Mouse (Mus musculus): Measurements from ENCODE around the gene Osbpl10. TPM values are rescaled to one million over a fixed set of nuclear protein-coding genes. Genes with fewer than 3 reads are reported as not detected.
A peak's percentile ranks its signal among the peaks of the same experiment; 100 is the strongest.
"Not testable (repeated sequence)": the region's sequence is repeated elsewhere in the genome, so short reads cannot be mapped to it uniquely, and the experiment has no call there.

The Osbpl10 gene
- polyA plus RNA-seq, 1 experiment from 2014 or later: 2.0 TPM

DNA sequence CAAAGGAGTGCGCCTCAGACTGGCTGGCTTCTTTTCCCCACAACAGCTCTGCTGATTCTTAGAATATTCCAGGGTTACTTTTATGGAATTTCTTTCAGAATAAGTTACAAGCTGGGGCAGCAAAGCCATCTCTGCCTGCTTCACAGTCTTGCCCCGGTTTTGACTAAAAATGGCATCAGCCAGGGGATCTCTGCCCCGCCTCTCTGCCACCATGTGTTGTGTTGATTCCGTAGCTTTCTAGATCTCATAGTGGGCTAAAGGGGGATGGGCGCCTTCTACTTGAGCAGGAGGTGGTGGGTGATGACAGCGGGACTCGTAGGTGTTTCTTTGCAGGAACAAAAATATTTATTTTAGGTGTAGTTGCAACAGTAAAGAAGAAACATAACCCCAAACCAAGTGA is 29.8 kb downstream of the Osbpl10 start:
- Histone ChIP-seq H3K4me1 (ENCODE audit: control insufficient read depth, insufficient read depth, low read length) (no peaks in the 10 kb centered on the region), H3K27me3 (ENCODE audit: control insufficient read depth, insufficient read depth, low read length) (no peaks in the 10 kb centered on the region), H3K9ac (replicated peaks; ENCODE audit: low read length) (no peak overlapping the region), H3K4me2 (ENCODE audit: low read length) (no peak overlapping the region), H3K4me3 (replicated peaks; ENCODE audit: low read depth, low read length) (no peak overlapping the region), H3K27ac (replicated peaks; ENCODE audit: low read depth, low read length) (no peak overlapping the region), H3K36me3 (ENCODE audit: control insufficient read depth, insufficient read depth, low read length) (no peaks in the 10 kb centered on the region), H3K9me3 (ENCODE audit: control insufficient read depth, low read length) (0 out of 2 replicates have a peak, but pooled peaks cover 4% of the 10 kb centered on the region)
- no peak for ATAC-seq (ENCODE audit: low FRiP score, low TSS enrichment)
- DNase-seq: no peak
- WGBS: 91% methylated on average over 7 of the region's 7 CpGs

DNA sequence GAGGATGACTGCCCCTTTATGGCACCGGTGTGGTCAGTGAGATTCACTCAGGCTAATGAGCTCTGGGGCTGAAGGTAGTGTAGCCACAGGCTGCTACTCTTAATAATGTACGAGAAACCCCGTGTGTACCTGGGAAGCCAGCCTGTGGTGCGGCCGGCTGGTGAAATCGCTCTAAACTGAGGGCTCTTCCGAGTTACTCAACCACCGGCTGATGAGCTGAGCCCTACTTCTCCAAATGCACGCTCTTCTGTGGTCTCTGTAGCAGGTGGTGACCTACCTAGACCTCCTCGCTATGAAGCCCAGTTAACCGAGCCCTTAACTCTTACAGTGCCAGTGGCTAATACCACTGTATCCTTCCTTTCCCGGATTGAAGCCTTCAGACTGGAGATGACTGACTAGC is 34.0 kb downstream of the Osbpl10 start:
- Histone ChIP-seq H3K4me1 (ENCODE audit: control insufficient read depth, insufficient read depth, low read length) (no peaks in the 10 kb centered on the region), H3K9me3 (ENCODE audit: control insufficient read depth, low read length) (0 out of 2 replicates have a peak, but pooled peaks cover 4% of the 10 kb centered on the region), H3K4me2 (ENCODE audit: low read length) (no peak overlapping the region), H3K27me3 (ENCODE audit: control insufficient read depth, insufficient read depth, low read length) (no peaks in the 10 kb centered on the region), H3K4me3 (replicated peaks; ENCODE audit: low read depth, low read length) (no peak overlapping the region), H3K27ac (replicated peaks; ENCODE audit: low read depth, low read length) (no peak overlapping the region), H3K9ac (replicated peaks; ENCODE audit: low read length) (no peak overlapping the region), H3K36me3 (ENCODE audit: control insufficient read depth, insufficient read depth, low read length) (no peaks in the 10 kb centered on the region)
- ATAC-seq (ENCODE audit: low FRiP score, low TSS enrichment) (no peak), DNase-seq (no peak)
- WGBS: 63% methylated on average over 12 of the region's 12 CpGs

DNA sequence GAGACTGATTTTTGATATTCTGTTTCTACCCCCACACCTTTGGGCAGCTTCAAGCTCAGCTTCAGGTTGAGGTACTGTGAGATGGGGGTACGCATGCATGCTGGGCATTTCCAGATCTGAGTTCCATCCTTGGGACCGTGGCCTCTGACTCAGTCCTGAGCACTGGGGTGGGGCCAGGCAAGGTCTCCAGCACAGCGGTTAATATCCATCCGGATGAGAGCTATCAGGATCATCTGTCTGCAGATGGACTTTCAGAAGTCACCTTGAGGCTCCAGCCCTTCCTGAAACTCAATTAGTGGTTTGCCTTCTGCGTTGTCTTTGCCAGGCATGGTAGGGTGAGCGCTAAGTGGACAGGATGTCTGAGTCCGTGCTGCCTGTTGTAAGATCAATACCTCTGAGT is 41.8 kb downstream of the Osbpl10 start:
- no peak for DNase-seq

DNA sequence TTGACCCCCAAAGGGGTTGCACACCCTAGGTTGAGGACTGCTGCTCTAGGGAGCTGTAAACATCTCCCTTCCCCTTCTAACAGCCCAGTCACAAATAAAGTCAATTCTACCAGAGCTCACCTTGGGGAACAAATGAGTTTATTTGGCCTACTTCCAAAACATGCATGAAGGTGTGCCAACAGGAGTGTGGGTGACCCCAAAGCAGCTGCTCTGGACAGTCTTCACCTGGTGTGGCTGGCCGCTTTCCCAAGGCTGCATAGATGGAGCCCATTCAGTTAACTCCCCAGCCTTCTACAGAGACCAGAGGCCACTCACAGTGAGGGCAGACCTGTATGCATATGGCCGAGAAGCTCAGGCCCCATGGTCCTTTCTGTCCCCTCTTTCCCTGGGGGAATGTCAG is 43.0 kb downstream of the Osbpl10 start:
- no peak overlapping the region for H3K27ac ChIP-seq (replicated peaks; ENCODE audit: low read depth, low read length)
- DNase-seq: no peak
- H3K4me1 ChIP-seq (ENCODE audit: control insufficient read depth, insufficient read depth, low read length): no peaks in the 10 kb centered on the region
- H3K27me3 ChIP-seq (ENCODE audit: control insufficient read depth, insufficient read depth, low read length): no peaks in the 10 kb centered on the region
- no peak overlapping the region for H3K4me2 ChIP-seq (ENCODE audit: low read length)
- H3K9ac ChIP-seq (replicated peaks; ENCODE audit: low read length): no peak overlapping the region
- no peaks in the 10 kb centered on the region for H3K9me3 ChIP-seq (ENCODE audit: control insufficient read depth, low read length)
- no peak for ATAC-seq (ENCODE audit: low FRiP score, low TSS enrichment)
- no peak overlapping the region for H3K4me3 ChIP-seq (replicated peaks; ENCODE audit: low read depth, low read length)
- H3K36me3 ChIP-seq (ENCODE audit: control insufficient read depth, insufficient read depth, low read length): no peaks in the 10 kb centered on the region
- WGBS: 93% methylated on average over 2 of the region's 2 CpGs

More for the DNA sequence above, 41.8 kb downstream of the Osbpl10 start:
- Histone ChIP-seq H3K27me3 (ENCODE audit: control insufficient read depth, insufficient read depth, low read length) (no peaks in the 10 kb centered on the region), H3K9me3 (ENCODE audit: control insufficient read depth, low read length) (no peaks in the 10 kb centered on the region), H3K4me1 (ENCODE audit: control insufficient read depth, insufficient read depth, low read length) (no peaks in the 10 kb centered on the region), H3K27ac (replicated peaks; ENCODE audit: low read depth, low read length) (no peak overlapping the region), H3K9ac (replicated peaks; ENCODE audit: low read length) (no peak overlapping the region), H3K4me3 (replicated peaks; ENCODE audit: low read depth, low read length) (no peak overlapping the region), H3K36me3 (ENCODE audit: control insufficient read depth, insufficient read depth, low read length) (no peaks in the 10 kb centered on the region), H3K4me2 (ENCODE audit: low read length) (no peak overlapping the region)
- ATAC-seq (ENCODE audit: low FRiP score, low TSS enrichment): no peak
- WGBS: 94% methylated on average over 7 of the region's 7 CpGs

DNA sequence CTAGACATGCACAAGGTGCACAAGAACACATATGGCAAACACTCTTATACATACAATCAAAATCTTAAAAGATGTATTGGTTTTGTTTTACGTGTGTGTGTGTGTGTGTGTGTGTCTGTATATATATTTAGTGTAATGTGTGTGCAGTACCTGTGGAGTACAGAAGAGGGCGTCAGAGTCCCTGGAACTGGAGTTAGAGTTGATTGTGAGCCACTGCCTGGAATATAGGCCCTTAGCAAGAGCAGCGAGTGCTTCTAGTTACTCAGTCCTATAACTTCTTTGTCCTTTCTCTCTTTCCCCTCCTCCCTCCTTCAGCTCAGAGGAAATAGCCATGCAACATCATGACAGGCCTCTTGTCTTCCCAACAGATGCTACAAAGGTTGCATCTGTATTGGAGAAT is 44.8 kb downstream of the Osbpl10 start:
- Histone ChIP-seq H3K9me3 (ENCODE audit: control insufficient read depth, low read length) (no peaks in the 10 kb centered on the region), H3K4me2 (ENCODE audit: low read length) (no peak overlapping the region), H3K4me3 (replicated peaks; ENCODE audit: low read depth, low read length) (no peak overlapping the region), H3K27me3 (ENCODE audit: control insufficient read depth, insufficient read depth, low read length) (no peaks in the 10 kb centered on the region), H3K36me3 (ENCODE audit: control insufficient read depth, insufficient read depth, low read length) (no peaks in the 10 kb centered on the region), H3K9ac (replicated peaks; ENCODE audit: low read length) (no peak overlapping the region), H3K27ac (replicated peaks; ENCODE audit: low read depth, low read length) (no peak overlapping the region), H3K4me1 (ENCODE audit: control insufficient read depth, insufficient read depth, low read length) (no peaks in the 10 kb centered on the region)
- DNase-seq: no peak
- WGBS: 84% methylated on average over 3 of the region's 3 CpGs
- ATAC-seq (ENCODE audit: low FRiP score, low TSS enrichment): no peak

DNA sequence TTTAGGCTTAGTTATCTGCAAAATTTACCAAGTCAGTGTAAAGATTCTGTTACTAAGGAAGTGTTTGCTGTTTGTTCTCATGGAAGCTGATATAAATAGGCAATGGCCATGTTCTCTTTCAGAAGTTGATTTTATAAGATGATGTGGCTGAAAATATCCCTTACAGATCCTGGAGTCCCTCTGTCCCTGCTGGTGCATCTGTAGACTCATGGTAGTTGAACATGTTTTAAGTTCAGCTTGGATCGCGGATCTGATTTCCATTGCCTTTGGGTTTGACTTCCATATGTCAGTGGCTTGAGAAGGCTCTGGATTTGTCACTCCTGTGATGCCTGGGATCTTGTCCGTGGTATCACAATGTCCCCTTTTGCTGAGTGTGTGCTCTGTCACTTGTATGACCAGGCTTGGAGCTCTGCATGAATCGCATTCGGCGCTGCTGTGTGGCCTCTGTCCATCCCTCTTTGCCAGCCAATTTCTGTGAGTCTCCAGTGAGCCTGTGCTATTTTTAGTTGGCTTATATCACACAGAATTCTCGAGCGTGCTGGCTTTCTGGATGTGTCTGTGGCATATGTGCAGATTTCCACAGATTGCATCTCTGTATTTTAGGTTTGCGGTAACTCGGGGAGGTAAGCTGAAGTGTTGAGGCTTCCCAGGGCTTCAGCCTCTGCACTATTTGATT is 45.5 kb downstream of the Osbpl10 start:
- DNase-seq: no peak
- no peak overlapping the region for H3K27ac ChIP-seq (replicated peaks; ENCODE audit: low read depth, low read length)
- no peak overlapping the region for H3K4me3 ChIP-seq (replicated peaks; ENCODE audit: low read depth, low read length)
- 92% methylated on average over 10 of the region's 10 CpGs for WGBS
- ATAC-seq (ENCODE audit: low FRiP score, low TSS enrichment): no peak
- H3K9me3 ChIP-seq (ENCODE audit: control insufficient read depth, low read length): no peaks in the 10 kb centered on the region
- no peaks in the 10 kb centered on the region for H3K27me3 ChIP-seq (ENCODE audit: control insufficient read depth, insufficient read depth, low read length)
- no peak overlapping the region for H3K4me2 ChIP-seq (ENCODE audit: low read length)
- no peak overlapping the region for H3K9ac ChIP-seq (replicated peaks; ENCODE audit: low read length)
- H3K4me1 ChIP-seq (ENCODE audit: control insufficient read depth, insufficient read depth, low read length): no peaks in the 10 kb centered on the region
- no peaks in the 10 kb centered on the region for H3K36me3 ChIP-seq (ENCODE audit: control insufficient read depth, insufficient read depth, low read length)

DNA sequence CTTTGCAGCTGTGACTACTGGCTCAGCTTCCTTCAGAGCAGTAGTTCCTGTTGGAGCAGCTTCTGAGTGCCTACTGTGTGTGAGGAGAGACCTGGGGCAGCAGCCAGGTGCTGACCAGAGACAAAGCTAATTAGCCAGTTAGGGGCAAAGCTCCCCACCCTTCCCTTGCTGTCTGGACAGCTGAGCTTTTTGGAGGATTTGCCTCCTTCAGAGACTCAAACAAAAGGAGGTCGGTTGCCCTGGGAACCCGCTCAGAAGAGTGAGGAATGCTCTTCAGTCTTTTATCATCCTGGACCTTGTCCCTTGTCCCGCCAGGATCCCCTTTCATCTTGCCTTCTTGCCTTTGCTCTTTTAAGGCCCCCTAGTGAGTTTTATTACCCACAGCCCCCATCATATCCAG is 50.9 kb downstream of the Osbpl10 start:
- Histone ChIP-seq H3K4me3 (replicated peaks; ENCODE audit: low read depth, low read length) (no peak overlapping the region), H3K4me2 (ENCODE audit: low read length) (0 out of 2 replicates have a peak overlapping the region, but pooled peaks have one; percentile 6), H3K4me1 (ENCODE audit: control insufficient read depth, insufficient read depth, low read length) (0 out of 2 replicates have a peak, but pooled peaks cover 9% of the 10 kb centered on the region), H3K9me3 (ENCODE audit: control insufficient read depth, low read length) (no peaks in the 10 kb centered on the region), H3K27ac (replicated peaks; ENCODE audit: low read depth, low read length) (no peak overlapping the region), H3K9ac (replicated peaks; ENCODE audit: low read length) (no peak overlapping the region), H3K36me3 (ENCODE audit: control insufficient read depth, insufficient read depth, low read length) (no peaks in the 10 kb centered on the region), H3K27me3 (ENCODE audit: control insufficient read depth, insufficient read depth, low read length) (no peaks in the 10 kb centered on the region; the same call in 1 of the 2 replicates)
- no peak; the same call in 1 of the 2 replicates for ATAC-seq (ENCODE audit: low FRiP score, low TSS enrichment)
- DNase-seq: peak; percentile 70
- WGBS: 0% methylated on average over 3 of the region's 3 CpGs

DNA sequence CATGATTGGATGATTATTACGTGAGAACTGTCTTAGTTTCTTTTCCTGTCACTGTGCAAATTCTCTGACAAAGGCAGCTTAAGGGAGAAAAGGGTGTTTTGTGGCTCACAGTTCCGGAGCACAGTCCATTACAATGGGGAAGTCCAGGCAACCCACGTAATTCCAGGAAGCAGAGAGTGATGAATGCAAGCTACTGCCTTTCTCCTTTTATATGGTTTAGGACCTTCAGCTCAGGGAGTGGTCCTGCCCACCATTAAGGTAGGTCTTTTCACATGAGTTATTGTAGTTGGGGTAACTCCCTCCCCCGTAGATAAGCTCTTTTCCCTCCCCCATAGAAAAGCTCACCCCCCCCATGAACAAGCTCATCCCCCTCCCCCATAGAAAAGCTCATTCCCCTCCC is 52.2 kb downstream of the Osbpl10 start:
- no peak overlapping the region for H3K27ac ChIP-seq (replicated peaks; ENCODE audit: low read depth, low read length)
- 19% methylated on average over 4 of the region's 4 CpGs for WGBS
- no peaks in the 10 kb centered on the region for H3K36me3 ChIP-seq (ENCODE audit: control insufficient read depth, insufficient read depth, low read length)
- no peak for ATAC-seq (ENCODE audit: low FRiP score, low TSS enrichment)
- no peaks in the 10 kb centered on the region; the same call in 1 of the 2 replicates for H3K27me3 ChIP-seq (ENCODE audit: control insufficient read depth, insufficient read depth, low read length)
- no peaks in the 10 kb centered on the region for H3K9me3 ChIP-seq (ENCODE audit: control insufficient read depth, low read length)
- no peak overlapping the region for H3K9ac ChIP-seq (replicated peaks; ENCODE audit: low read length)
- no peak overlapping the region for H3K4me3 ChIP-seq (replicated peaks; ENCODE audit: low read depth, low read length)
- no peak for DNase-seq
- H3K4me2 ChIP-seq (ENCODE audit: low read length): no peak overlapping the region
- H3K4me1 ChIP-seq (ENCODE audit: control insufficient read depth, insufficient read depth, low read length): 0 out of 2 replicates have a peak, but pooled peaks cover 9% of the 10 kb centered on the region

DNA sequence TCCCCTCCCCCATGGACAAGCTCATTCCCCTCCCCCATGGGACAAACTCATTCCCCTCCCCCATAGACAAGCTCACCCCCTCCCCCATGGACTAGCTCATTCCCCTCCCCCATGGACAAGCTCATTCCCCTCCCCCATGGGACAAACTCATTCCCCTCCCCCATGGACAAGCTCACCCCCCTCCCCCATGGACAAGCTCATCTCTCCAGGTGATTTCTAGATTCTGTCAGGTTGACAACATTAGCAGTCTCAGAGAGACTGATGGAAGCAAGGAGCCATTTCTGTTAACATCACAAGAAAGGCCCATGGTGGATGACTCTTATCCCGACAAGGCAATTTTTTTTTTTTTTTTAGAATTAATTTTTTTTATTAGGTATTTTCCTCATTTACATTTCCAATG is 52.7 kb downstream of the Osbpl10 start:
- not testable (repeated sequence) for ATAC-seq (ENCODE audit: low FRiP score, low TSS enrichment); H3K9me3 ChIP-seq (ENCODE audit: control insufficient read depth, low read length); H3K27me3 ChIP-seq (ENCODE audit: control insufficient read depth, insufficient read depth, low read length); DNase-seq; H3K9ac ChIP-seq (replicated peaks; ENCODE audit: low read length); H3K4me2 ChIP-seq (ENCODE audit: low read length); H3K4me3 ChIP-seq (replicated peaks; ENCODE audit: low read depth, low read length); H3K36me3 ChIP-seq (ENCODE audit: control insufficient read depth, insufficient read depth, low read length); H3K27ac ChIP-seq (replicated peaks; ENCODE audit: low read depth, low read length); H3K4me1 ChIP-seq (ENCODE audit: control insufficient read depth, insufficient read depth, low read length)
- 97% methylated on average over 1 of the region's 1 CpGs for WGBS
